Mouse (Mus musculus) MEL (cell line): ENCODE results near the gene Ddb2. TPM values are rescaled to one million over a fixed set of nuclear protein-coding genes. Genes with fewer than 3 reads are reported as not detected.

Experiments
- DNase-seq: peaks from one replicate; pipeline ENCODE4 v3.0.0; 2011; ENCODE audit warnings: low read depth, low spot score
- H3K27ac ChIP-seq: 2 replicates; pipeline ENCODE4 v1.5.1; 2012; ENCODE audit warnings: low read depth, mild to moderate bottlenecking, control low read depth, low read length, moderate library complexity; ENCODE audit not compliant: control insufficient read depth
- H3K27me3 ChIP-seq, 2 experiments: fragments of 150-350 bp in 1 of 2; sonication (generic) in 1 of 2; 2 replicates each; pipeline ENCODE4 v1.6.1; 2012; ENCODE audit warnings: low read length in 2 of 2, mild to moderate bottlenecking in 2 of 2, improper control_type of control experiment in 1 of 2, moderate library complexity in 1 of 2; ENCODE audit not compliant: insufficient read depth in 2 of 2, control insufficient read depth in 1 of 2
- H3K36me3 ChIP-seq, 2 experiments: 2 replicates each; pipeline ENCODE4 v1.6.1; 2012 to 2014; ENCODE audit warnings: low read length in 2 of 2, improper control_type of control experiment in 1 of 2, inconsistent platforms in 1 of 2, mild to moderate bottlenecking in 1 of 2; ENCODE audit not compliant: insufficient read depth in 2 of 2, control insufficient read depth in 1 of 2
- H3K4me1 ChIP-seq, 2 experiments: fragments of 150-350 bp in 1 of 2; sonication (generic) in 1 of 2; 2 replicates each; pipeline ENCODE4 v1.6.1; 2012; ENCODE audit warnings: low read length in 2 of 2, improper control_type of control experiment in 1 of 2, mild to moderate bottlenecking in 1 of 2; ENCODE audit not compliant: insufficient read depth in 2 of 2, control insufficient read depth in 1 of 2
- H3K4me3 ChIP-seq, 2 experiments: fragments of 150-350 bp in 1 of 2; sonication (generic) in 1 of 2; 2 replicates each; pipeline ENCODE4 v1.5.1; 2012; ENCODE audit warnings: low read depth in 2 of 2, low read length in 2 of 2, mild to moderate bottlenecking in 2 of 2, moderate library complexity in 2 of 2, control low read depth in 1 of 2, improper control_type of control experiment in 1 of 2; ENCODE audit not compliant: control insufficient read depth in 1 of 2, insufficient read depth in 1 of 2
- H3K79me2 ChIP-seq: 2 replicates; pipeline ENCODE4 v1.6.1; 2012; ENCODE audit warnings: mild to moderate bottlenecking, low read length, moderate library complexity; ENCODE audit not compliant: control insufficient read depth, poor library complexity, insufficient read depth
- H3K9ac ChIP-seq: 2 replicates; pipeline ENCODE4 v1.6.1; 2012; ENCODE audit warnings: low read depth, mild to moderate bottlenecking, control low read depth, low read length, moderate library complexity; ENCODE audit not compliant: control insufficient read depth, poor library complexity, severe bottlenecking
- H3K9me3 ChIP-seq: fragments of 150-350 bp; sonication (generic); replicated peaks from 2 replicates; pipeline ENCODE4 v1.6.1; 2012; ENCODE audit warnings: mild to moderate bottlenecking, low read length, improper control_type of control experiment, moderate library complexity; ENCODE audit not compliant: insufficient read depth
- BHLHE40 ChIP-seq: IDR thresholded peaks from 2 replicates; pipeline ENCODE4 v1.6.1; 2012; ENCODE audit warnings: low read depth, mild to moderate bottlenecking, inconsistent platforms, low read length, improper control_type of control experiment, borderline replicate concordance
- ELF1 ChIP-seq: IDR thresholded peaks from 2 replicates; pipeline ENCODE4 v1.6.1; 2014; ENCODE audit warnings: low read depth, mild to moderate bottlenecking, inconsistent platforms, low read length, improper control_type of control experiment, moderate library complexity
- HCFC1 ChIP-seq: IDR thresholded peaks from 2 replicates; pipeline ENCODE4 v1.6.1; 2012; ENCODE audit warnings: low read depth, mild to moderate bottlenecking, inconsistent platforms, low read length, improper control_type of control experiment, moderate library complexity
- JUND ChIP-seq: IDR thresholded peaks from 2 replicates; pipeline ENCODE4 v1.6.1; 2011; ENCODE audit warnings: low read depth, mild to moderate bottlenecking, improper control_type of control experiment, low read length
- MAFK ChIP-seq: IDR thresholded peaks from 2 replicates; pipeline ENCODE4 v1.6.1; 2011; ENCODE audit warnings: low read depth, mild to moderate bottlenecking, low read length, improper control_type of control experiment, borderline replicate concordance
- MAX ChIP-seq: IDR thresholded peaks from 2 replicates; pipeline ENCODE4 v1.6.1; 2011; ENCODE audit warnings: low read length, improper control_type of control experiment
- MXI1 ChIP-seq: IDR thresholded peaks from 2 replicates; pipeline ENCODE4 v1.6.1; 2011; ENCODE audit warnings: mild to moderate bottlenecking, low read depth, low read length, improper control_type of control experiment
- NELFE ChIP-seq: IDR thresholded peaks from 2 replicates; pipeline ENCODE4 v1.6.1; 2011; ENCODE audit warnings: low read depth, low read length, improper control_type of control experiment
- NRF1 ChIP-seq: IDR thresholded peaks from 2 replicates; pipeline ENCODE4 v1.6.1; 2014; ENCODE audit warnings: low read depth, mild to moderate bottlenecking, inconsistent platforms, low read length, improper control_type of control experiment, moderate library complexity; ENCODE audit not compliant: poor library complexity, insufficient read depth, severe bottlenecking
- POLR2AphosphoS2 ChIP-seq: IDR thresholded peaks from 2 replicates; pipeline ENCODE4 v1.6.1; 2011; ENCODE audit warnings: low read length, improper control_type of control experiment
- POLR2AphosphoS5 ChIP-seq: IDR thresholded peaks from 2 replicates; pipeline ENCODE4 v1.6.1; 2012; ENCODE audit warnings: low read depth, borderline replicate concordance, mild to moderate bottlenecking, inconsistent platforms, low read length, moderate library complexity, mixed read lengths
- SIN3A ChIP-seq: IDR thresholded peaks from 2 replicates; pipeline ENCODE4 v1.6.1; 2012; ENCODE audit warnings: low read length, improper control_type of control experiment, inconsistent platforms
- UBTF ChIP-seq: IDR thresholded peaks from 2 replicates; pipeline ENCODE4 v1.6.1; 2012; ENCODE audit warnings: low read depth, mild to moderate bottlenecking, inconsistent platforms, low read length, improper control_type of control experiment, moderate library complexity, borderline replicate concordance; ENCODE audit not compliant: insufficient read depth
- USF2 ChIP-seq, 2 experiments: IDR thresholded peaks; 2 replicates each; pipeline ENCODE4 v1.6.1; 2011 to 2012; ENCODE audit warnings: improper control_type of control experiment in 2 of 2, low read length in 2 of 2, borderline replicate concordance in 1 of 2, inconsistent platforms in 1 of 2, low read depth in 1 of 2, mild to moderate bottlenecking in 1 of 2; ENCODE audit not compliant: insufficient read depth in 1 of 2
- ZC3H11A ChIP-seq: IDR thresholded peaks from 2 replicates; pipeline ENCODE4 v1.6.1; 2012; ENCODE audit warnings: low read depth, mild to moderate bottlenecking, inconsistent platforms, low read length, improper control_type of control experiment
- ZKSCAN1 ChIP-seq: IDR thresholded peaks from 2 replicates; pipeline ENCODE4 v1.6.1; 2012; ENCODE audit warnings: low read depth, mild to moderate bottlenecking, inconsistent platforms, low read length, improper control_type of control experiment, moderate library complexity
- polyA plus RNA-seq, 2 experiments: library from polyadenylated mRNA; stranded (reverse) in 1 of 2; unstranded in 1 of 2; fragments of >175 nt in 1 of 2; fragments of >200 nt in 1 of 2; gene quantifications; 2 replicates each; pipeline versions ENCODE4 v1.2.1 to v1.2.4; 2012; ENCODE audit warnings: low replicate concordance in 2 of 2, low read depth in 1 of 2; ENCODE audit not compliant: insufficient read length in 2 of 2, insufficient read depth in 1 of 2, missing spikeins in 1 of 2
- total RNA-seq: library from RNA; depleted of rRNA; stranded (reverse); fragments of 300-350 nt; gene quantifications from 2 replicates; pipeline ENCODE4 v1.2.3, GENCODE M21; 2012

Gene Ddb2
- total and polyA plus RNA-seq, 3 experiments = 8.4 to 12.6 TPM; not detected in 1

- no peaks in the 10 kb centered on the region for H3K27me3 ChIP-seq
- TF ChIP-seq MAFK = no peak
- TF ChIP-seq MAX = no peak
- no peak for TF ChIP-seq ZC3H11A
- no peak for TF ChIP-seq SIN3A
- TF ChIP-seq MXI1 = no peak
- no peak for TF ChIP-seq HCFC1
- no peak for TF ChIP-seq ELF1
- TF ChIP-seq JUND = no peak
- no peak for TF ChIP-seq BHLHE40
- TF ChIP-seq ZKSCAN1 = no peak
- TF ChIP-seq POLR2AphosphoS5 = no peak
- TF ChIP-seq USF2 (IDR thresholded peaks at IDR 0.05; ENCODE audit: borderline replicate concordance in 1 of 2, insufficient read depth in 1 of 2, low read depth in 1 of 2, low read length in 2 of 2) = no peak
- no peak for TF ChIP-seq UBTF
- TF ChIP-seq NELFE = no peak
- TF ChIP-seq, all 39 proteins: peak for 0
- no peaks in the 10 kb centered on the region for H3K9me3 ChIP-seq
- peak overlapping the region; percentile 73 for H3K9ac ChIP-seq
- H3K27ac ChIP-seq = no peak overlapping the region; the same call in none of the 2 replicates
- H3K79me2 ChIP-seq = peaks cover 17% of the 10 kb centered on the region
- peaks cover 2 to 13% of the 10 kb centered on the region in 2 experiments; a peak in 3 of 4 replicates for H3K4me1 ChIP-seq
- DNase-seq = no peak
- H3K4me3 ChIP-seq = peak overlapping the region; percentile 44 to 93
- peaks cover 5 to 10% of the 10 kb centered on the region in 2 experiments for H3K36me3 ChIP-seq
Measured at GRCm38 (mm10) chr2:91263692-91264660, 27.2 kb upstream of the Ddb2 start.

- H3K27me3 ChIP-seq = no peaks in the 10 kb centered on the region
- no peak for DNase-seq
Measured at GRCm38 (mm10) chr2:91259493-91259892, 22.7 kb upstream of the Ddb2 start.

More at GRCm38 (mm10) chr2:91259493-91259892, 22.7 kb upstream of the Ddb2 start:
- Histone ChIP-seq H3K4me3 (no peak overlapping the region), H3K36me3 (0 out of 4 replicates have a peak, but pooled peaks cover 0 to 2% of the 10 kb centered on the region in 2 experiments)
- TF ChIP-seq POLR2AphosphoS2 (no peak), POLR2AphosphoS5 (no peak), NRF1 (no peak), ZC3H11A (no peak)
- TF ChIP-seq, all 39 proteins: peak for 0
- Histone ChIP-seq H3K9me3 (no peaks in the 10 kb centered on the region), H3K27ac (no peak overlapping the region), H3K79me2 (no peaks in the 10 kb centered on the region), H3K4me1 (peaks cover 0 to 4% of the 10 kb centered on the region in 2 experiments; a peak in 1 of 4 replicates), H3K9ac (no peak overlapping the region)
